Mouse (Mus musculus): ENCODE data around the gene Ftl1. TPM values are rescaled to one million over a fixed set of nuclear protein-coding genes. Genes with fewer than 3 reads are reported as not detected.
"Not testable (repeated sequence)": the region's sequence is repeated elsewhere in the genome, so short reads cannot be mapped to it uniquely, and the experiment has no call there.

Gene Ftl1
- total RNA-seq (2014; rRNA removed) (2,541 and 3,015 TPM in 2 replicates), polyA plus RNA-seq (2015; fragmentation: Nextera tagmentation; extraction: Ambion mirVana) (5,542 and 6,210 TPM in 2 replicates)

DNA sequence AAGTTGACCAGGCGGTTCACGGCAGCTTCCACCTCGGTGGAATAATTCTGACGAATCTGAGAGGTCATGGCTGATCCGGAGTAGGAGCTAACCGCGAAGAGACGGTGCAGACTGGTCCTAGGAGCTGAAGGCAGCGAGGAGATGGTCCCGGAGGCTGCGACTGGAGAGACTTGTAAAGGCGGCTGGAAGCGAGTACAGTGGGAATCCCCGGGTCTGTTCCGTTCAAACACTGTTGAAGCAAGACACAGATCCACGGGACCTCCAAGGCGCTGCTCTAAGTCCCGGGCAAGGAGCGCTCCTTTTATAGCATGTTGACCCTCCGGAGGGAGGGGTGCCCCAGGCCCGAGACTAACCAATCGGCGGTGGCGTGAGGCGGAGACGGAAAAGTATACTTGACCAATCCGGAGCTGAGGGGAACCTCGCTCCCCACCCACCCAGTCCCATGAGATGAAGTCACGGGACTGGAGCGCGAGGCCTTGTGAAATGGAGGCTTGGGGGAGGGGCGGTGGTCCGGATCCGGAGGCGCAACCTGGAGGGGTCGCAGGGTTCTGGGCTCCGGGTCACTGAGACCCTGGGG, at the start of gene Ftl1:
Ftl1 (minus strand) TSS at position 321 of the 577 bp plus-strand sequence.
- WGBS, result under 1% methylated on average over 32 of the region's 37 CpGs
- H3K27me3 ChIP-seq (ENCODE audit: insufficient read depth, low read length); H3K9me3 ChIP-seq (ENCODE audit: low read length): not testable (repeated sequence)
- H3K36me3 ChIP-seq (ENCODE audit: insufficient read depth), result peaks cover 47% of the 10 kb centered on the region
- peak within 1 kb of the TSS; percentile 87 for H3K4me3 ChIP-seq (ENCODE audit: low read depth, low read length)
- ATAC-seq (peak; percentile 96), DNase-seq (peak; percentile 99)
- H3K27ac ChIP-seq (ENCODE audit: low read depth, low read length), result peak within 1 kb of the TSS; percentile 92
- peaks cover 21% of the 10 kb centered on the region for H3K4me1 ChIP-seq (ENCODE audit: insufficient read depth)
- H3K4me2 ChIP-seq (ENCODE audit: low read depth), result peak within 1 kb of the TSS; percentile 76
- peak within 1 kb of the TSS; percentile 87 for H3K9ac ChIP-seq

DNA sequence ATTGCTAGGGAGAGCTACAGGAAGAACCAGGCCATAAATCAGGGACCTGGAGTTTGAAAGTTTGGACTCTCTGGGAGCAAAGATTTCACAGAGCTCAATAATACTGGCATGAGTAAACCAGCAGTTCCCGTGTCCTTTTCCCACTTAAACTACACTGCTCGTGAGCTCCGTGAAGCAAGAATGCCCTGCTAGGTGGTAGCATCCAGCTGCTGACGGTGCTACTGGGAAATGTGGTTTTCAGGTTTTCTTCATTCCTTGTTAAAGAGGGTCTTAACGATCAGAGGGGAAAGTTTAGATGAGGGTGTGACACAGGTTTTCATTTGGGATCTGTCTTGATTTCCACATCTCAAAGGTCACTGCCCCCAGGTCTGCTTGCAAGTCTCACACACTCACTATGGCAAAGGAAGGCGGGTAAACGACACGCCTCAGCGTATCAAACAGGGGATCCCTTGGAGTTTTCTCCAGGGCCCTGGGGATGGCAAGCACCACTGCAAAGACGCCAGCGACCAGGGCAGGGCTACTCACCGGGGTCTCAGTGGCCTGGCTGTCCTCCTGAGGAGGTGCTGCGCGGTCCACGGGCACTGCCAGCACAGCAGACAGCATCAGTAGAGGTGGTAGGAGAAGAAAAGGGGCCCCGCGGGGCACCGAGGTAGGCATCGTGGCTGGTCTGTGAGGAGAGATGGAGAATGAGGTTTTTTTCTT, 49.6 kb upstream of the Ftl1 start:
- 41% methylated on average over 19 of the region's 19 CpGs for WGBS
- H3K36me3 ChIP-seq (ENCODE audit: insufficient read depth), result peaks cover 15% of the 10 kb centered on the region
- peak overlapping the region; percentile 76; the same call in 1 of the 2 replicates for H3K27ac ChIP-seq (ENCODE audit: low read depth, low read length)
- peak overlapping the region; percentile 74 for H3K9ac ChIP-seq
- peak overlapping the region; percentile 92 for H3K4me2 ChIP-seq (ENCODE audit: low read depth)
- H3K4me1 ChIP-seq (ENCODE audit: insufficient read depth), result peaks cover 8% of the 10 kb centered on the region
- peak overlapping the region; percentile 62 for H3K4me3 ChIP-seq (ENCODE audit: low read depth, low read length)
- DNase-seq (no peak), ATAC-seq (no peak)
- H3K9me3 ChIP-seq (ENCODE audit: low read length), result no peaks in the 10 kb centered on the region
- no peaks in the 10 kb centered on the region for H3K27me3 ChIP-seq (ENCODE audit: insufficient read depth, low read length)
- TF ChIP-seq CTCF (IDR thresholded peaks at IDR 0.05; ENCODE audit: low read depth), result no peak

DNA sequence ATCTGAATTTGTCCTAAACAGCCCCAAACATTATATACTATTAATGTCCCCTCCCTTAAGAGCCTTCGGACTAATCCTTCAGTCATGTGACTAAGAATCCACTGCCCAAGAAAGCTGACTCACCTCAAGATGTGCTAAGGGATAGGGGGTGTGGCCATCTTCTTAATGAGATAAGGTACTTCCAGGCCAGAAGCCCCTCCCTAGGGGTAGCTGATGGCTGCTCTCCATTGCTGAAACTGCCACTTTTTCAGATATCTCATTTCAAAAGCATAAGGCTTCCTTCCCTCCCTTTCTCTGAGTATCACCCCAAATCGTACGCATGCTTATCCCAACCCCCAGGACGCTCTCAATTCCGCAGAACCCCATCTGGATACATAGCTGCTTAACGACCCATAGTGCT, 48.9 kb upstream of the Ftl1 start:
- no peaks in the 10 kb centered on the region for H3K9me3 ChIP-seq (ENCODE audit: low read length)
- H3K36me3 ChIP-seq (ENCODE audit: insufficient read depth), result peaks cover 15% of the 10 kb centered on the region
- no peak overlapping the region for H3K4me3 ChIP-seq (ENCODE audit: low read depth, low read length)
- DNase-seq (no peak), ATAC-seq (no peak)
- 91% methylated on average over 6 of the region's 6 CpGs for WGBS
- H3K27me3 ChIP-seq (ENCODE audit: insufficient read depth, low read length), result no peaks in the 10 kb centered on the region
- H3K4me2 ChIP-seq (ENCODE audit: low read depth), result no peak overlapping the region
- H3K4me1 ChIP-seq (ENCODE audit: insufficient read depth), result peaks cover 8% of the 10 kb centered on the region
- H3K27ac ChIP-seq (ENCODE audit: low read depth, low read length), result no peak overlapping the region
- no peak for TF ChIP-seq CTCF (IDR thresholded peaks at IDR 0.05; ENCODE audit: low read depth)
- H3K9ac ChIP-seq, result no peak overlapping the region

DNA sequence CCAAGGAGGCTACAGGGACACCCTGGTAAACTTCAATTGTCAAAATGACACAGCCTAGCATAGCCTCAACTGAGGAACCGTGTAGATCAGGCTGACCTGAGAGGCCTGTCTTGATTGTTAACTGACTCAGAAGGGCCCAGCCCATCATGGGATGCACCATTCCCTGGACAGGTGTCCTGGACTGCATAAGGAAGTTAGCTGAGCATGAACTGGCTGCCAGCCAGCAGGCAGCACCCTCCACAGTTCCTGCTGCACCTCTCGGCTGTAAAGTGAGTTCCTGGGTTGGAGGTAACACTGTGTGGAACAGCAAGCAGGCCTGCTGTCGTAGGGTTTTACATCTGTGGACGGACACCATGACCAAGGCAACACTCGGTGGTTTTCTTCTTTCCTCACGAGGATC, 47.9 kb upstream of the Ftl1 start:
- DNase-seq (no peak), ATAC-seq (no peak)
- H3K4me3 ChIP-seq (ENCODE audit: low read depth, low read length), result no peak overlapping the region
- H3K4me1 ChIP-seq (ENCODE audit: insufficient read depth), result peaks cover 8% of the 10 kb centered on the region
- WGBS, result 91% methylated on average over 6 of the region's 6 CpGs
- H3K27ac ChIP-seq (ENCODE audit: low read depth, low read length), result no peak overlapping the region
- H3K36me3 ChIP-seq (ENCODE audit: insufficient read depth), result peaks cover 20% of the 10 kb centered on the region
- no peak overlapping the region for H3K9ac ChIP-seq
- no peaks in the 10 kb centered on the region for H3K27me3 ChIP-seq (ENCODE audit: insufficient read depth, low read length)
- TF ChIP-seq CTCF (IDR thresholded peaks at IDR 0.05; ENCODE audit: low read depth), result no peak
- no peaks in the 10 kb centered on the region for H3K9me3 ChIP-seq (ENCODE audit: low read length)
- no peak overlapping the region for H3K4me2 ChIP-seq (ENCODE audit: low read depth)

DNA sequence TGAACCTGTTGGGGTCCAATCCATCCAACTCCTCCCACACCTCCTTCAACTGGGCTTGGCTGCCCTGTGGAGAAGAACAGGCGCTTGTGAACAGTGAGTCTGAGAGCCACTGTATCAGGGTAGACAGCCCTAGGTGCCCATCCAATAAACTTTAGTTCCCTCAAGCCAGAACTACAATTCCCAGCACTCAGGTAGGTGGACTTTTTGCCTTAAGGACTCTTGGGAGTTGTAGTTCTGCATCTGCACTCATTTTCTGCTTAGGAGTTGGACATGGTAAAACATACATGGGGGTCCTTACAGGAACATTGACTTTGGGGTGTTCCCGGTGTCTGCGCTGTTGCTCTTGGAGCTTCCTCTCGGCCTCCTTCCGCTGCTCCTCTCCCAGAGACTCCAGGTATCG, 38.7 kb upstream of the Ftl1 start:
- H3K27ac ChIP-seq (ENCODE audit: low read depth, low read length), result no peak overlapping the region
- H3K9me3 ChIP-seq (ENCODE audit: low read length), result no peaks in the 10 kb centered on the region
- 96% methylated on average over 6 of the region's 6 CpGs for WGBS
- no peak overlapping the region for H3K4me3 ChIP-seq (ENCODE audit: low read depth, low read length)
- TF ChIP-seq CTCF (IDR thresholded peaks at IDR 0.05; ENCODE audit: low read depth), result no peak
- H3K36me3 ChIP-seq (ENCODE audit: insufficient read depth), result peaks cover 79% of the 10 kb centered on the region
- no peak overlapping the region for H3K9ac ChIP-seq
- no peak for ATAC-seq
- no peak overlapping the region for H3K4me2 ChIP-seq (ENCODE audit: low read depth)
- no peaks in the 10 kb centered on the region for H3K27me3 ChIP-seq (ENCODE audit: insufficient read depth, low read length)
- DNase-seq, result no peak
- H3K4me1 ChIP-seq (ENCODE audit: insufficient read depth), result no peaks in the 10 kb centered on the region

DNA sequence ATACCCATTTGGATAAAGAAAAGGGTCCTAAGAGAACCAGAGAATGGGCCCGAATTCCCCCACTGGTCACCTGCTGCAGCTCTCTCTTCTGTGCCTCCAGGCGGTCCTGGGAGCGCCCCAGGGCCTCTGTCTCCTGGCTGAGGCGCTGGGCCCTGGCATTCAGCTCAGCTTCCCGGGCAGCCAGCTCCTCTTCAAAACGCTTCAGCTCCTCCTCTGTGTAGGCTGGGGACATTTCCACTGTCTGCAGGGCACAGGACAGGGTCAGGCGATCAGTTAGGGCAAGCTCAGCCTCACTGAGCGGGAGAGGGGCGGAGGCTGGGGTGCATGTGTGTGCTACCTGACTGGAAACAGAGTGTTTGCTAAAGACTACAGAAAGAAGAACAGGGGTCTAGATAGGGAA, 34.9 kb upstream of the Ftl1 start:
- Histone ChIP-seq H3K27me3 (ENCODE audit: insufficient read depth, low read length) (no peaks in the 10 kb centered on the region), H3K27ac (ENCODE audit: low read depth, low read length) (no peak overlapping the region), H3K36me3 (ENCODE audit: insufficient read depth) (peaks cover 70% of the 10 kb centered on the region), H3K4me3 (ENCODE audit: low read depth, low read length) (no peak overlapping the region), H3K4me1 (ENCODE audit: insufficient read depth) (no peaks in the 10 kb centered on the region), H3K4me2 (ENCODE audit: low read depth) (no peak overlapping the region), H3K9me3 (ENCODE audit: low read length) (no peaks in the 10 kb centered on the region), H3K9ac (no peak overlapping the region)
- TF ChIP-seq CTCF (IDR thresholded peaks at IDR 0.05; ENCODE audit: low read depth), result no peak
- 84% methylated on average over 9 of the region's 9 CpGs for WGBS
- DNase-seq, result no peak
- no peak for ATAC-seq

DNA sequence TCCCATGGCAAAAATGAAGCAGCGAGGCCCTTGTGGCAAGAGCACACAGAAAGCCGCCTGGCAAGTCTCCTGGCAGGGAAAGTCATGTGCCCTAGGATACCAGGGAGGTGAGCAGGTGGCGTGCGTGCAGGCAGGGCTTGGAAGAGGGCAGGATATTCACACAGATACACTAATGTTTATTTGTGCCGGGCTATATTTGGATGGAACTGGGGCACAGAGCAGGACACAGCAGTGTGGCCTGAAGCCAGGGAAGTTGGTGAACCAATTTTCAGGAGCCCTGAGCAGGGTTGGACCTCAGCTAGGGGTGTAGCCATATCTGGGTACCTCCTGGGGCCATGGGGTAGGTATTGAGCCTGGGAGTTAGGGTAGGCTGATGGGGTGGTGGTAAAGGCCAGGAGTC, 33.3 kb upstream of the Ftl1 start:
- 0 out of 2 replicates have a peak, but pooled peaks cover 6% of the 10 kb centered on the region for H3K4me1 ChIP-seq (ENCODE audit: insufficient read depth)
- peaks cover 54% of the 10 kb centered on the region for H3K36me3 ChIP-seq (ENCODE audit: insufficient read depth)
- no peaks in the 10 kb centered on the region for H3K9me3 ChIP-seq (ENCODE audit: low read length)
- TF ChIP-seq CTCF (IDR thresholded peaks at IDR 0.05; ENCODE audit: low read depth), result no peak
- ATAC-seq (no peak), DNase-seq (no peak)
- H3K27me3 ChIP-seq (ENCODE audit: insufficient read depth, low read length), result no peaks in the 10 kb centered on the region
- no peak overlapping the region for H3K4me3 ChIP-seq (ENCODE audit: low read depth, low read length)
- no peak overlapping the region for H3K9ac ChIP-seq
- H3K27ac ChIP-seq (ENCODE audit: low read depth, low read length), result no peak overlapping the region
- no peak overlapping the region for H3K4me2 ChIP-seq (ENCODE audit: low read depth)
- WGBS, result 94% methylated on average over 5 of the region's 5 CpGs
